Mouse (Mus musculus): ENCODE measurements around the gene Naa20. TPM values are rescaled to one million over a fixed set of nuclear protein-coding genes. Genes with fewer than 3 reads are reported as not detected.

Naa20 gene
- total and polyA plus RNA-seq, 2 experiments from 2014 or later, result 104 to 166 TPM

DNA sequence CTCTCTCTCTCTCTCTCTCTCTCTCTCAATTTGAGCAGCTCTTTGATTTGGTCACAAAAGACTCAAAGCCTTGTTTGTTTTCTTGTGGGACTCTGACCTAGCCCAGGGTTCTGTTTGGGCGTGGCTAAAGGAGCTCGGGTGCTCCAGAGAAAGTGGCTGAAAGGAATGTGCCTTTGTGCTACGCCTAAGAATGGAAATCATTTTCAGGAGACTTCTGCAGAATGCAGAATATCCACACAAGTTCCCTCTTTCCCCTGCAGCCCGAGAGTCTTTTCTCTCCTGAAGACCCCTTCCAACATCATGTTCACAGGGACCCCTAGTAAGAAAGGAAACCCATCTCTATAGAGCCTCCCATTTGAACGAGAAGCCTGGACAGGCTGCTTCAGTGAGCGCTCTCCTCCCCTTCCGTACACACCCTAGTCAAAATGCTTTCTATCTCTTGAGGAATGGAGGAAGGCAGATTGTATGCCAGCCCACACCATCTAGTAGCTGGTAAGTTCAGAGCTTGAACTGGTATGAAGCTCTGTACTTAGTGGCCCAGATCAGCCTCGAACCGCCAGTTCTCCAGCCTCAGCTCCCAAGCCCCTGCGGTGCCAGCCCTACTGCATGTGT, 39.6 kb upstream of the Naa20 start:
- Histone ChIP-seq H3K27ac (peak overlapping the region; percentile 62; the same call in 1 of the 2 replicates), H3K4me1 (ENCODE audit: insufficient read depth, low read length) (peaks cover 15% of the 10 kb centered on the region), H3K27me3 (ENCODE audit: insufficient read depth, low read length) (no peaks in the 10 kb centered on the region), H3K4me2 (ENCODE audit: low read depth, low read length) (peak overlapping the region; percentile 71), H3K36me3 (ENCODE audit: insufficient read depth, low read length) (no peaks in the 10 kb centered on the region), H3K9me3 (ENCODE audit: low read length) (no peaks in the 10 kb centered on the region), H3K4me3 (ENCODE audit: low read length) (peak overlapping the region; percentile 44), H3K9ac (replicated peaks; ENCODE audit: low read length) (peak overlapping the region; percentile 33)
- DNase-seq (ENCODE audit: low spot score) (no peak), ATAC-seq (no peak)
- no peak for TF ChIP-seq CTCF (IDR thresholded peaks at IDR 0.05; ENCODE audit: low read depth)
- WGBS, result 25% methylated on average over 10 of the region's 10 CpGs

DNA sequence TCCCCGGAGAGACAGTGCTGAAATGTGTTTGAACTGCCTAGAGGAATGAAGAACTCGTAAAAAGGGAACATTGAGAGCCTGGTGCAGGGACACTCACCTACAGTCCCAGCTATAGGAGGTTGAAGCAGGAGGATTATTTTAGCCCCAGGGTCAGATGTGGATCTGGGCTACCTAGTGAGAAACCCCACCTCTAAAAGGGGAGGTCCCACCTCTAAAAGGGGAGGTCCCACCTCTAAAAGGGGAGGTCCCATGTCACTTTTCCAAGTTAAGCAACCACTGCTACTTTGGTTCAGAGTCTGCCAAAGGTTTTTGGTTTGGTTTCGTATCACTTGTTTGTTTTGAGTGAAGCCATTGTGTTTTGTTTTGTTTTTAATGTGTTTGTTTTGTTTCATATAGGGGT, 36.6 kb upstream of the Naa20 start:
- Histone ChIP-seq H3K9me3 (ENCODE audit: low read length) (no peaks in the 10 kb centered on the region), H3K27ac (no peak overlapping the region), H3K27me3 (ENCODE audit: insufficient read depth, low read length) (no peaks in the 10 kb centered on the region), H3K36me3 (ENCODE audit: insufficient read depth, low read length) (no peaks in the 10 kb centered on the region), H3K9ac (replicated peaks; ENCODE audit: low read length) (no peak overlapping the region), H3K4me2 (ENCODE audit: low read depth, low read length) (no peak overlapping the region), H3K4me3 (ENCODE audit: low read length) (no peak overlapping the region), H3K4me1 (ENCODE audit: insufficient read depth, low read length) (0 out of 2 replicates have a peak, but pooled peaks cover 6% of the 10 kb centered on the region)
- no peak for ATAC-seq
- no peak for DNase-seq (ENCODE audit: low spot score)
- no peak for TF ChIP-seq CTCF (IDR thresholded peaks at IDR 0.05; ENCODE audit: low read depth)
- WGBS, result 83% methylated on average over 3 of the region's 3 CpGs

DNA sequence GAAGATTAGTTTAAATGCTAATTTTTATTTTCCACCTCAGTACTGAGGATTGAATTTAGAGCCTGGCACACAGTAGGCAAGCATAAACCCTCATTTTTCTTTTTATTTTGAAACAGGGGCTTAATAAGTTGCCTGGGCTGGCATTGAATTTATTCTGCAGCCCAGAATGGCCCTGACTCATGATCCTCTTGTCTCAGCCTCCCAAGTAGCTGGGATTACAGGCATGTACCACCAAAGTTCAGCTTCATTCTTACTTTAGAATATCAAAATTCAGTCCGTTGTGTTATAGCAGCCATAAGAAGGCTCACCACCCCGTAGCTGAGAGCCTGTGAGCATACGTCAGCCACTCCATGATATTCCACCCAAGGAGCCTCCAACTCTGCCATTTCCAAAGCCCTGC, 35.7 kb upstream of the Naa20 start:
- ATAC-seq, result no peak

DNA sequence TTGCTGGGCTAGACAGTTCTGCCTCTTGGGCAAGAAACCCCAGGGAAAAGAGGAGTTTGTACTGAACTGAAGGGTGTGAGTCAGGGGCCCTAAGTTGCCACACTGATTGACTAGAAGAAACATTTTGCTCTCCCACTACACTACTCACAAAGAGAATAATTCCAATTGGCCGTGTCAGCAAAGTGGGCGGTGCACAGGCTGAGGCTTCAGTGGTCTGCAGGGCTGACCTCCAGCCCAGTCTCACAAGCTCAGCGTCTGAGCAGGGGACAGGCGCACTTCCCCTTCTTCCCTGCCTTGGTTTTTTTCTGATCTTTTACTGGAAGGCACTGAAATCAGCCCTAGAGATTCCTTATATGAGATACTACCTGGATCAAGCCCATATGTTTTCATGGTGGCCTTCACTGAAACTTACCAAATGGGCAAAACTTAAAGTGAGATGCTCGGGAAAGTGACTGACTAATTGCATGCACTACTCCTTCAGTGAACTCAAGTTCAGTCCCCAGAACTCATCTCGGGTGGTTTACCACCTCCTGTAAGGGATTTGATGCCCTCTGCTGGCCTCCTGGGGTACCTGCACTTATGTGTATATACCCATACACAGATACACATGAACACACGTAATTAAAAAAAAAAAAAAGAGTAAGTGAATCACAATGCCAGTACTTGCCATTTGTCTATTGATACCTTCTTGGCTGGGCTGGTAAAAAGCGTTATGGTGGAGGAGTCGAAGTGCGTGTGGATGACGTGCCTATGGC, 35.0 kb upstream of the Naa20 start:
- 94% methylated on average over 11 of the region's 11 CpGs for WGBS
- Histone ChIP-seq H3K27ac (no peak overlapping the region), H3K4me2 (ENCODE audit: low read depth, low read length) (no peak overlapping the region), H3K4me3 (ENCODE audit: low read length) (no peak overlapping the region), H3K27me3 (ENCODE audit: insufficient read depth, low read length) (no peaks in the 10 kb centered on the region), H3K9ac (replicated peaks; ENCODE audit: low read length) (no peak overlapping the region), H3K4me1 (ENCODE audit: insufficient read depth, low read length) (no peaks in the 10 kb centered on the region), H3K36me3 (ENCODE audit: insufficient read depth, low read length) (no peaks in the 10 kb centered on the region), H3K9me3 (ENCODE audit: low read length) (no peaks in the 10 kb centered on the region)
- no peak for DNase-seq (ENCODE audit: low spot score)
- no peak for ATAC-seq
- TF ChIP-seq CTCF (IDR thresholded peaks at IDR 0.05; ENCODE audit: low read depth), result no peak

More for the DNA sequence above, 35.7 kb upstream of the Naa20 start:
- no peaks in the 10 kb centered on the region for H3K36me3 ChIP-seq (ENCODE audit: insufficient read depth, low read length)
- 0 out of 2 replicates have a peak, but pooled peaks cover 6% of the 10 kb centered on the region for H3K4me1 ChIP-seq (ENCODE audit: insufficient read depth, low read length)
- H3K4me2 ChIP-seq (ENCODE audit: low read depth, low read length), result no peak overlapping the region
- H3K9me3 ChIP-seq (ENCODE audit: low read length), result no peaks in the 10 kb centered on the region
- H3K9ac ChIP-seq (replicated peaks; ENCODE audit: low read length), result no peak overlapping the region
- no peak overlapping the region for H3K27ac ChIP-seq
- no peak for DNase-seq (ENCODE audit: low spot score)
- H3K27me3 ChIP-seq (ENCODE audit: insufficient read depth, low read length), result no peaks in the 10 kb centered on the region
- WGBS, result 97% methylated on average over 3 of the region's 3 CpGs
- H3K4me3 ChIP-seq (ENCODE audit: low read length), result no peak overlapping the region
- no peak for TF ChIP-seq CTCF (IDR thresholded peaks at IDR 0.05; ENCODE audit: low read depth)

DNA sequence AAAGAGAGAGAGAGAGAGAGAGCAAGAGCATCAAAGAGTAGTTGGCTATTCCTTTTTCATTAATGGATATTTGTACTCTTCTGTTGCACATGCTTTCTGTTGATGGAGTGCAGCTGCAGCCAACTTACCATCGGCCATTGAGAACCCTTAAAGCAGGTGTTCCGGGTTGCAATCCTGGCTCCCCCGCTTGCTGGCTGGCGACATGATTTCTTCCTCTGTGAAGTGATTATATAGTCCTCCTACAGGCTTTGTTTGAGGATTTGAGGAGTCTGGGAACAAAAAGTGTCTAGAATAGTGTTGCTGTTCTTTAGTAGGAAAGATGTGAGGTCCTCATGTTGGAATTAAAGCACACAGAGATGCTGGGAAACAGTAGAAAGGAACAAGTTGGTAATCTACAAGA, 30.6 kb upstream of the Naa20 start:
- ATAC-seq (no peak), DNase-seq (ENCODE audit: low spot score) (no peak)
- Histone ChIP-seq H3K36me3 (ENCODE audit: insufficient read depth, low read length) (no peaks in the 10 kb centered on the region), H3K4me2 (ENCODE audit: low read depth, low read length) (no peak overlapping the region), H3K9ac (replicated peaks; ENCODE audit: low read length) (no peak overlapping the region), H3K27me3 (ENCODE audit: insufficient read depth, low read length) (no peaks in the 10 kb centered on the region), H3K4me1 (ENCODE audit: insufficient read depth, low read length) (no peaks in the 10 kb centered on the region), H3K4me3 (ENCODE audit: low read length) (no peak overlapping the region), H3K27ac (no peak overlapping the region), H3K9me3 (ENCODE audit: low read length) (no peaks in the 10 kb centered on the region)
- 89% methylated on average over 4 of the region's 4 CpGs for WGBS
- TF ChIP-seq CTCF (IDR thresholded peaks at IDR 0.05; ENCODE audit: low read depth), result no peak

DNA sequence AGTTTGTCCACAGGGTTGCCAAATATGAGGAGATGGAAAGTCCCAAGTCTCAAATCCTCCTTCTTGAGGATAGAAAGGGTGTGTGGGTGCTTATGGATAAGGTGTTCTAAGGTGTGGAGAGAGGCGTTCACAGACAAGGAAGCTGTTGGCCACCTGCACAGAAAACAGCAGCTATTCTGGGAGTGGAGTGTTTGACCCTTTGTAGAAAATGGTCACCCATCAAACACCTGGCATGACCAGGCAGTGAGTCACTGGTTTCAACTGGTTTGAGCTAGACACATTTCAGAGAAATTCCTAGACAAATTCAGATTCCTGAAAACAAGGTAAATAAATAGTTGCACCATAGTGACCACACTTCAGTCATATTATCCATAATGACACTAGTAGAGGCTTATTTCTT, 29.8 kb upstream of the Naa20 start:
- H3K4me3 ChIP-seq (ENCODE audit: low read length), result no peak overlapping the region
- DNase-seq (ENCODE audit: low spot score), result no peak
- no peak overlapping the region for H3K27ac ChIP-seq
- TF ChIP-seq CTCF (IDR thresholded peaks at IDR 0.05; ENCODE audit: low read depth), result no peak
- no peak overlapping the region for H3K4me2 ChIP-seq (ENCODE audit: low read depth, low read length)
- no peak overlapping the region for H3K9ac ChIP-seq (replicated peaks; ENCODE audit: low read length)
- no peak for ATAC-seq
- no peaks in the 10 kb centered on the region for H3K4me1 ChIP-seq (ENCODE audit: insufficient read depth, low read length)
- no peaks in the 10 kb centered on the region for H3K9me3 ChIP-seq (ENCODE audit: low read length)
- no peaks in the 10 kb centered on the region for H3K36me3 ChIP-seq (ENCODE audit: insufficient read depth, low read length)
- no peaks in the 10 kb centered on the region for H3K27me3 ChIP-seq (ENCODE audit: insufficient read depth, low read length)
- 95% methylated on average over 1 of the region's 1 CpGs for WGBS

DNA sequence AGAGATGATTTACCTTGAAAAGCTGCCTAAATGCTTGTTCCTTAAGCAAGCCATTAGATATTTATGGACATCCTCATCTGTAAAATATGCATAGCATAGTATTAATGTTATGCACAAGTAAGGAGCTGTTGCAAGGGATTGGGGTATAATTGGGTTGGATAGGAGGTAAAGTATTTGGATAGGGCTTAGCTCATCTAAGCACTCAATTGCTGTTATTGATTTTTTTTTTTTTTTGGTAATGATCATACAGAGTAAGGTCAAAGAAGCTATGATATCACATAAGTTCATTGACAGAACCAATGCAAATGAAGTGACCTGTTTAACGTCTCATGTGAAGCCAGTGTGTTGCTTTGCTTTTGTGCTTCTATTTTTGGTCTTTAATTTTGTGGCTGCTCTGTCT, 27.9 kb upstream of the Naa20 start:
- TF ChIP-seq CTCF (IDR thresholded peaks at IDR 0.05; ENCODE audit: low read depth), result no peak
- Histone ChIP-seq H3K4me2 (ENCODE audit: low read depth, low read length) (no peak overlapping the region), H3K27ac (no peak overlapping the region), H3K4me1 (ENCODE audit: insufficient read depth, low read length) (no peaks in the 10 kb centered on the region), H3K9me3 (ENCODE audit: low read length) (no peaks in the 10 kb centered on the region), H3K4me3 (ENCODE audit: low read length) (no peak overlapping the region), H3K9ac (replicated peaks; ENCODE audit: low read length) (no peak overlapping the region), H3K36me3 (ENCODE audit: insufficient read depth, low read length) (0 out of 2 replicates have a peak, but pooled peaks cover 3% of the 10 kb centered on the region), H3K27me3 (ENCODE audit: insufficient read depth, low read length) (no peaks in the 10 kb centered on the region)
- WGBS, result 65% methylated on average over 1 of the region's 1 CpGs
- ATAC-seq (no peak), DNase-seq (ENCODE audit: low spot score) (no peak)
